Mouse (Mus musculus) CD8-positive naive resting alpha-beta T cell, adult 2 months (primary cell): ENCODE data around the gene Mbd6.
"Not testable (repeated sequence)": the region's sequence is repeated elsewhere in the genome, so short reads cannot be mapped to it uniquely, and the experiment has no call there.

Experiments used
- DNase-seq, 2 experiments: peaks; one replicate each; pipeline ENCODE4 v3.0.0; 2022; ENCODE audit warnings: low read depth in 2 of 2, low spot score in 2 of 2

Gene Mbd6

DNA sequence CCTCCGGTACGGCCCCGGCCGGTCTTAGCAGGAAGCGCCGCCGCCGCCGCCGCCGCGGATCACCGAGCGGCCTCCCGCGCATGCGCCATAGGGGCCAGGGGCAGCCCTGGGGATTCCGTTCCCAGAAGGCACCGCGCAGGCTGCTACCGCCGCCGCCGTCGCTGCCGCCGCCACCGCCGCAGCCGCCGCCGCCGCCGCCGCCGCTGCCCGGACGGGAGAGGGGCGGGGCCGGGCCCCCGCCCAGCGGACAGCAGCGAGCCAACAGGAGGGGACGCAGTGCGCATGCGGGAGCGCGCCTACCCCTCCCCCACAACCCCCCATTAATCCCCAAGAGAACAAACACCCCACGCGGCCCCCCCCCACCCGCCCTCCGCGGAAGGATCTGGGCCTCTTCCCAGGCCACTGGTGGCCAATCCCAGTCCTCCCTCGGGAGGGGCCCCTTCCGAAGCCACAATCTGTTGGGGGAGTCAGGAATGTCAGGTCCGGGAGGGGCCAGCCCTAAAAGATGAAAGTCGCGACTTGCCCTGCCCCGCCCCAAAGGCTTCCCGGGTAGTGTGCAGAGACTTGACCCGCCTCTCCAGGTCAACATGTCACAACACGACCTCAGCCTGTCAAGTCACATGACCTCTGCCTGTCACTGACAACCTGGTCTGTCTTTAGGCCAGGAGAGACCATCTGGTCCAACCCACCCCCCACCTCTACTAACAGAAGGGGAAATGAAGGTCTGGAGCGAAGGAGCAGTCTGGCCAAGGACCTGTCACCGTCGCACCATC is at the start of gene Mbd6:
TSS of gene Mbd6 (minus strand) at position 219 of the 773 bp plus-strand sequence.
- peak; percentile 80 to 88 for DNase-seq

GRCm38 (mm10) chr10:127337536-127338099 is 48.8 kb upstream of the Mbd6 start:
- DNase-seq, result no peak

DNA sequence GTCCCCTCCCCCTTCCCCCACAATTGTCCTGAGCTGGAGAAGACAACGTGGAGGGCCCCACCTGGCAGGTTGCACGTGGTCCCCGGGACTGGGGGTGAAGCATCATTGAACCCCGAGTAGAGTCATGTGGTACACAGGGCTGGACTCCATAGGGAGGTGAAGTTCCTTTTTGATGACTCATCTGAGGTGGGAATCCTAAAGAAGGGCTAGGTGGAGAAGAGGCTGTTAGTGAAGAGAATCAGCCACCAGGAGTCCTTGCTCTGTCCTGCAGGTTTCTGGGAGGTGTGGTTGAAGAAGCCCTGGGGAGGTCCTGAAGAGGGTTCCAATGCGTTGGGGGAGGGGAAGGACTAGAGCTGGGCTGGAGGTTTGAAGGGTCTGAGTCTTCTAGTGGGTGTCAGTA is 48.1 kb upstream of the Mbd6 start:
- DNase-seq, result no peak

DNA sequence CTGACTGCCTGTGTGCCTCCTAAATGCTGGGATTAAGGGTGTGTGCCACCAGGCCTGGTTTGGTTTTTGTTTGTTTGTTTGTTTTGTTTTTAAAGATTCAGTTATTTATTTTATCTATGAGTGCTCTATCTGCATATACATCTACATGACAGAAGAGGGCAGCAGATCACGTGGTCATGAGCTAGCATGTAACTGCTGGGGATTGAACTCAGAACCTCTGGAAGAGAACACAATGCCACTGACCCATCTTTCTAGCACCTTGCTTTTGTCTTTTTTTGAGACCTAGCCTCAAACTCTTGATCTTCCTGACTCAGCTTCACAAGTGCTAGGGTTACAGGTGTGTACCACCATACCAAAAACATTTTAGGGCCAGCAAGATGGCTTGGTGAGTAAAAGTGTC is 46.5 kb upstream of the Mbd6 start:
- DNase-seq, result no peak

DNA sequence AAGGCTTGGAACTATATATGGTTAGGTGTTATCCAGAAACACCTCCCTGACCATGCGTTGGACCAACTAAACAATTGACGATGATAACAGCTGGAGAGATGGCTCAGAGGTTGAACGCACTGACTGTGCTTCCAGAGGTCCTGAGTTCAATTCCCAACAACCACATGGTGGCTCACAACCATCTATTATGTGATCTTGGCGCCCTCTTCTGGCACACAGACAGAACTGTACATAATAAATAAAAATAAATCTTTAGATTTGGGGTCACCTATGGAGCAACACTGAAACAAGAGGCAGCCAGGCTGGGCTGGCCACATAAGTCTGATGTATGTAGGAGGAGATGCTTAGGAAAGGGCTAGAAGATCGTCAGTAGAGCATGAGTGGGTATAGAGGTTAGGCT is 44.3 kb upstream of the Mbd6 start:
- no peak for DNase-seq

DNA sequence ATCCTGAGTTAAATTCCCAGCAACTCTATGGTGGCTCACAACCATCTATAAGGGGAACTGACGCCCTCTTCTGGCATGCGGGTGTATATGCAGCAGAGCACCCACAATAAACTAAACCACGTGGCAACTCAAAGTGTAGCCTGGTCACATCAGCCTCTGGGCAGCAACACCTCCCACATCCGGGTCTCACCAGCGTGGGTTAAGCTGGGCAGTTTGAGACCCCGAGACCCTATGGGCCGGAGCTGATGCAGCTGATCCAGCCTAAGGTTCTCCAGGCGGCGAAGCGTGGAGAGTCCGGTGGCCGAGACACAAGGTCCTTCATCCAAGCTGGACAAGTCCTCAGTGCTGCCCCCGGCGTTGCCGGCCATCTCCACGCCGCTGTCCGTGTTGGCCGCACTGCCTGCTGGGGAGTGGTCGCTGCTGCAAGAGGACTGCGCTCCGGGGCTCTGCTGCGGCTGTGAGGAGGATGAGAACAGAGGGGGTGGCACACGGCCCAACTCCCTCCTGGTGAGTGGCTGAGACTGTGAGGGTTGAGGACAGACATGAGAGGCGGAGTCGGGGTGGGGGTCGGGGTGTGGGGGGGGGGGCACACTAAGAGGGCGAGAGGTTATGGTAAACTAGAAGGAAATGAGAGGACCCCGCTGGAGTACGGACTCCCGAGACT is 43.5 kb upstream of the Mbd6 start:
- DNase-seq, result no peak

- DNase-seq, result no peak
Observed at GRCm38 (mm10) chr10:127330212-127330611, 41.4 kb upstream of the Mbd6 start.

DNA sequence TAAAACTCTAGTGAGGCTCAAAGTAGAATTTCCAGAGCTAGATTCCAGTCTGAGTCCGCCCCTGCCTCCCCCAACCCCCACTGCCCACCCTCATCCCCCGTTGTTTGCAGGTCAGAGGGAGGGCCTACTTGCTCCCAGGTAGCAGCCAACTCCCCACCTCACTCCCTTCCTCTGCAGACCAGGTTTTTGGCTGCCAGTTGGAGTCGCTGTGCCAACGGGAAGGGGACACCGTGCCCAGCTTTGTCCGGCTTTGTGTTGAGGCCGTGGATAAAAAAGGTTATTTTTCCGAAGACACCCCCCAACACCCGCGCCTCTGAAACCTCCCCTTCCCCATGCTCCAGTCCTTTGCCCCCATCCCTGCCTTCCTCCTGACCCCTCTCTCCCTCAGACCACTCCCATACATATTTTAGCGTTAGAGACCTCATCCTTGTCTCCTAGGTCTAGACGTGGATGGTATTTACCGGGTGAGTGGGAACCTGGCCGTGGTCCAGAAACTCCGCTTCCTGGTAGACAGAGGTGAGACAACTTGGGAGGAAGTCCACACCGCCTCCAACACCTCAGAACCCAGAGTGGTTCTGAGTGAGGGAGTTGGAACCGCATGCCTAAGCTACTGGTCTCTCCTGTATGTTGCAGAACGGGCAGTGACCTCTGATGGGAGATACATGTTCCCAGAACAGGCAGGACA is 38.8 kb upstream of the Mbd6 start:
- no peak for DNase-seq

DNA sequence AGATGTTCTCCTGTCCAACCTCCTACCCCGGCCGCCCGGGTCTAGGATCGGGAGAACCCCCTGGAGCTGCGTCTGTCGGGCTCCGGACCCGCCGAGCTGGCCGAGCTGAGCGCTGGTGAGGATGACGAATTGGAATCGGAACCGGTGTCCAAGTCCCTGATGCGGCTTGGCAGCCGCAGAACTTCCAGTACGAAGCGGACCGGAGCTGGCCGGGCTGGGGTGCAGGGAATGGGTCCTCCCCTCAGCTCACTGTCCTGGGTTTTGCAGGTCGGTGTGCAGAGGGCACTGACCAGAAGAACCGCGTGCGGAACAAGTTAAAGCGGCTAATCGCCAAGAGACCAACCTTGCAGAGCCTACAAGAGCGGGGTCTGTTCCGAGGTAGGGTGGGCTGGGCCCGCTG is 38.0 kb upstream of the Mbd6 start:
- no peak for DNase-seq

DNA sequence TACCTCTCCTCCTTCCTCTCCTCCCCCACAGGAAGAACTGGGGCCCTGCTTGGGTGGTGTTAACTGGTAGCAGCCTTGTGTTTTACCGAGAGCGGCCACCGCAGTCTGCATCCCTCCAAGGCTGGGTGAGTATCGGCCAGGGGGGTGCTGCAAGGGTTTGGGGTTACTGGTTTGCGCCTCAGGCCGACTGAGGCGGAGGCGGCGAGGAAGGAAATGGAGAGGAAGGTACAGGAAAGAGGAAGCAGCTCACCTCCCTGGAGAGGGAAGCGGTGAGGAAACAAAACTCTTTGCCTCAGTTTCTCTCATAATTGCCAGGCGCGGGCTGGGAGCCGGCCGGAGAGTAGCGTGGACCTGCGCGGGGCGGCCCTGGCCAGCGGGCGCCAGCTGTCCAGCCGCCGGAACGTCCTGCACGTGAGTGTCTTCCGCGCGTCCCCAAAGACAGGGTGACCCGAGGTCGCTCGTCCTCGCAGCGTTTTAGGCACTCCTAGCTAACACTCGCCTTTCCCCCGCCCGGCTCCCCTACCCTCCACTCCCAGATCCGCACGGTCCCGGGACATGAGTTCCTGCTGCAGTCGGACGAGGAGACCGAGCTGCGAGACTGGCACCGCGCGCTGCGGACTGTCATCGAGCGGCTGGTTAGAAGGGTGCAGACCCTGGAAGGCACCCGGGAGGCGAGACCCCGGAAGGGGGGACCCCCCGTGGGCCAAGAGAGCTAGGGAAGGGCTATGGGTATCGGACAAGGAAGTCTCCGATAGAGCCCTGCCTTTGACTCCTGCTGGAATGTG is 37.4 kb upstream of the Mbd6 start:
- no peak for DNase-seq

GRCm38 (mm10) chr10:127325454-127326016 is 36.7 kb upstream of the Mbd6 start:
- DNase-seq, result no peak

GRCm38 (mm10) chr10:127324495-127324894 is 35.7 kb upstream of the Mbd6 start:
- DNase-seq, result peak; percentile 74 to 87

GRCm38 (mm10) chr10:127323131-127323855 is 34.5 kb upstream of the Mbd6 start:
- DNase-seq, result no peak

DNA sequence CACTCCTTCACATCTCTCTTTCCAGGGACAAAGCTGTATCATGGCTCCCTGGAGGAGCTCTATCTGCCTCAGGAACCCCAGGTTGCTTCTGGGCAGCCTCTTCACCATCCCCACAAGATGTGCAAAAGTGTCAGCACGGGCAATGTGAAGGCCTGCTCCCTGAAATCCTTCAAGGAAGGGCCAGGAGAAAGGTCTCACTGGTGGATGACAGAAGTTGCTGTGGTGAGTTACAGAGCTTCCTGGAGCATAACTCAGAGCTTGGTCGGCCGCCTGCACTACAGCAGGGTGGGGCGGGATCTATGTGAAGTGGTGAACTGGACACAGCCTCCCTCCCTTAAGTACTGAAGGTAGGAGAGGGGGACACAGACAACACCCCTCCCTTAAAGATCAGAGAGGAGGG is 33.9 kb upstream of the Mbd6 start:
- DNase-seq, result no peak

DNA sequence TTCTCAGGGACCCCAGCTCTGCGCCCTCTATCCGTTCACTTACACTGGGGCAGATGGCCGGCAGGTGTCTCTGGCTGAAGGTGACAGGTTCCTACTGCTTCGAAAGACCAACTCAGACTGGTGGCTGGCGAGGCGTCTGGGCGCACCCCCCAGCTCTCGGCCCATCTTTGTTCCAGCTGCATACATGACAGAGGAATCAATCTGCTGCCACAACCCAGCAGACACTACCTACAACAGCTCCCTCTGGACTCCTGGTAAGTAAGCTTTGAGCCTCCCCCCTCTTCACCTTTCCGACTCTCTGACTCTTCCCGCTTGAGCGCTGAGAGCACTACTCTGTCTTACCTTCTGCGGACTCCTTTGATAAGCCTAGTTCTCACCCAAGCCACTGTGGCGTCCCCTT is 33.4 kb upstream of the Mbd6 start:
- no peak for DNase-seq

DNA sequence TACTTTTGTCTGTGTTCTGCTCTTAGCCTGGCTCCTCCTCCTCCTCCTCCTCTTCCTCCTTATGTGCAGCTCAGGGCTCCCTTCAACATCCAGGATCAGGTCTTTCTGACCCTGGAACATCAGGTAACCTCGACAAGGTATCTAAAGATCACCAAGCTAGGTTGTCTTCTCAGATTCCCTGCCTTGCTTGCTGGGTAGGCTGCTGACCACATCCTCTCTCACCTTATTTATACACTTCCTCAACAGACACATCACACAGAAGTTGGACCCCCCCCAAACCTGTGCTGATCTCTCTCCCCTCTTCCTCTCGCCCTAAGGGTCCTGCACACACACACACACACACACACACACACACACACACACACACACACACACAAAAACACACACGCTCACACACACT is 32.8 kb upstream of the Mbd6 start, which contains the start of gene Arhgap9:
TSS of gene Arhgap9 (plus strand) at position 344 of the 400 bp plus-strand sequence.
- no peak for DNase-seq

- no peak for DNase-seq
Observed at GRCm38 (mm10) chr10:127319969-127320368, 31.2 kb upstream of the Mbd6 start.

GRCm38 (mm10) chr10:127318009-127318408 is 29.2 kb upstream of the Mbd6 start:
- no peak for DNase-seq

DNA sequence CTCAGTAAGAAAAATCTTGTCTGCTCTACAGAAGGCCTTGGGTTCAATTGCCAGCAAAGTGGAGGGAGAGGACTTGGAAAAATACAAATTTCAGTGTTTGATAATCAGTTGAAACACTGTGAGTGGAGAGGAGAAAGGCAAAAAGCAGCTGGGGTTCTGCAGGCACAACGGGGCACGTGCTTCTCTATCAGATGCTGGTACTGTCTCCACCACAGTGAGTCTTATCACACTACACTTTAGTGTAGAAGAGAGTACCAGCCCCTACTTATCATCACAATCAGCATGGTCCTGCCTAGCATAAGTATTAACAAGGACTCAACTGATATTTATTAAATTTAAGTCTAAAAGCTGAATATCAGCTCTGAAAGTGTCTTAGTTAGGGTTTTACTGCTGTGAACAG is 28.5 kb upstream of the Mbd6 start:
- no peak for DNase-seq

- DNase-seq, result not testable (repeated sequence)
Observed at GRCm38 (mm10) chr10:127314950-127315349, 26.1 kb upstream of the Mbd6 start.
